Mouse (Mus musculus) frontal cortex, postnatal 25 days (tissue): Measurements from ENCODE around the gene Kcne2.

Experiments
- DNase-seq, 2 experiments: peaks; one replicate each; pipeline ENCODE4 v3.0.0; 2022; ENCODE audit warnings: low spot score in 2 of 2

Gene Kcne2

DNA sequence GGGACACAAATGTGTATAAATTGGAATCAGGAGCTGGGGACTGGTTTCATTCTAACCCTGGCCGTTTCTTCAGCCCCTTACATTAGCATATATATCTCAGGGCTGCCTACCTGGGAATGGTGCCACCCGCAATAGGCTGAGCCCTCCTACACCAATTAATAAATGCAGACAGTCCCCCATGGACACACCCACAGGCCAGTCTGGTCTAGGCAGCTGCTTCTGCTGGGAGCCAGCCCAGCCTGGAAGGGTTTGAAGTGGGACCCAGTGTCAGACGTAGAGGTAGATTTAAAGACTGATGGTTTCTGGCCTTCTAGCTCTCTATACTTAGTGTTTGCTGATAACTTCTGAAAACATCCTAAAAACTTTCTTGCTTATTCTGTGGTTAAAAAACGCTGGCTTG is 16.9 kb downstream of the Kcne2 start:
- no peak for DNase-seq

DNA sequence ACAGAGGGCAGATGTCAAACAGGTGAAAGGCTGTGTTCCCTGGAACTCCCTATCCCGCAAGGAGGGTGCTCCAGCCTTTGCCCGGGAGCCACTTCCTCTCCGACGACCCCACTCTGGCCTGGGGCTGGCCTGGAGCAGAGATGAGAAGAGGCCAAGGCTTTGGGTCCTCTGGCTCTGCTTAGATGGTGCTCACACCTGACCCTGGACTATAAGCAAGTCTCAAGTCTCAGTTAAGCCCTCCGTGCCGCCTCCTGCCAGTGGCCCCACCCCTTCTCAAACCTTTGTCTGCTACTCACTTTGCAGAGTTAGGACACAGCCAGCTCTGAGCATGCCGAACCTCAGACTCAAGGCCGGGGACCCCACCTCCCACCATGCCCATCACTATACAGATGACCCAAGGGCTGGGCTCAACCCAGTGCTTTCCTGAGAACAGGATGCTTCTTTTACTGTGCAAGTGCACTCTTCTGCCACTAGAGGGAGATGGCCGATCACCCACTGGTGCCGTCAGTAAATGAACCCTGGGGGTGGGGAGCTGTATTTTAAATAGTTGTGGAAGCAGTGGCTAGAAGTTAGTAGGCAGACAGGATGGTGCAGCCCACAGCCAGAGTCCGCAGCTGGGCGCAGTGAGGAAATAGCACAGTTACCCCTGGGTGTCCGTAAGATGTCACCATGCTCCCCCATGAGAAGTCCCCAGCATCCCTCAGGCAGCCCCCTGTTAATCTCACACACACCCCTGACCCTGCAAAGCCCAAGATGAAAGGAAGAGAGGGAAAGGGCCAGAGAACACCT is 22.0 kb downstream of the Kcne2 start:
- no peak for DNase-seq

- DNase-seq = no peak
Observed at GRCm38 (mm10) chr16:92316049-92316738, 24.0 kb downstream of the Kcne2 start.

- DNase-seq = no peak
Observed at GRCm38 (mm10) chr16:92319353-92320109, 27.3 kb downstream of the Kcne2 start.

GRCm38 (mm10) chr16:92320361-92320760 is 28.2 kb downstream of the Kcne2 start:
- DNase-seq = no peak

DNA sequence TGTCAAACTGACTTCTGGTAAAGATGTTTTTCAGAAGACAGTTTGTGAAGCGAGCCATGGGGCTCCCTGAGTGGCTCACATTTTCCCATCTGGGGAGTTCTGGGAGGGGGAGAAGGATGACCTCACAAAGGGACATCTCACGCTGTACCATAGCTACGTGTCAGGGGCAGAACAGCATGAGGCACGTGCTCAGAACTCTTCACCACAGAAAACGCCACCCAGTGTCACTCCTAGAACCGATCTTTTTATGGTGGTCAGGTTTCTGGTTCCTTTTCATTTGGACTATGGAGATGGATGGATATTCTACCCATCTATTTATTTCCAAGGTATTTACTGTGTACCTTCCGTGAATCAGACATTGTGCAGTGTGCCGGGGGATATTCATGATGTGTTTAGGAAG is 29.2 kb downstream of the Kcne2 start, which contains the start of gene Fam243:
Gene Fam243 (minus strand): TSS at position 101 of the 400 bp plus-strand sequence.
- no peak for DNase-seq

GRCm38 (mm10) chr16:92324309-92325061 is 32.3 kb downstream of the Kcne2 start:
- DNase-seq = no peak

- DNase-seq = no peak
Observed at GRCm38 (mm10) chr16:92325062-92325406, 32.8 kb downstream of the Kcne2 start.

DNA sequence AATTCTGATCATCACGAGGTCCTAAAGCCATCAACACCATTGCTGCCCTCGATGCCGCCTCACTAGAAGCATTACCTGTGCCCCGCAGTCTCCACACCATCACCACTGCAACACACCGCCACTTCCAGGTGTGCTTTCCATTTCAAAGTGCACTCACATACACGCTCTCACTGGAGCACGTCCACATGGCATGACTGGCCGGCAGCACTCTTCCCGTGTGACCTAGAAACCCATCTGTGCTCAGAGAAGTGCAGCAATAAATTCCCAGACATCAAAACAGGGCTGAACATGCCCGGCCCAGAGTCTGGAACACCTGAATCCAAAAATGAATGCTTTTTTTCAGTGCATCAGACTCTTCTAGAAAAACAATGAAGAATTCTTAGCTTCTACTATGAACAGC is 35.7 kb downstream of the Kcne2 start:
- DNase-seq = no peak

- DNase-seq = no peak
Observed at GRCm38 (mm10) chr16:92330966-92331365, 38.8 kb downstream of the Kcne2 start.

DNA sequence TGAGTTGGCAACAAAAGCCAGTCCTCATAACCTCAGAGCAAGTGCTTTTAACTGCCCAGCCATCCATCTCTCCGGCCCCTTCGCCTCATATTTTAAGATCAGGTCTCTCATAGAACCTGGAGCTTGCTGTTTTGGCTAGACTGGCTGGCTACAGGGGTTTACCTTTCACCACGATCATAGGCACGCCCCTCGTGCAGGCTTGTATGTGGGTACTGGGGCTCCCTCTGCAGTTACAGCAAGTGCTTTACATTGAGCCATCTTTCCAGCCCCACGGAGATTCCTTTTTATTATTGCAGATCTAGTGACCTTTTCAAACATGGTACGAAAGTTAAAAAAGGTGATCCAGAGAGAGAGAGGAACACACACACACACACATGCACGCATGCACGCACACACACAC is 42.4 kb downstream of the Kcne2 start:
- no peak for DNase-seq

GRCm38 (mm10) chr16:92336280-92336679 is 44.1 kb downstream of the Kcne2 start:
- DNase-seq = peak; percentile 51 to 69

- DNase-seq = peak; percentile 42 to 63
Observed at GRCm38 (mm10) chr16:92340612-92341511, 48.7 kb downstream of the Kcne2 start.

- DNase-seq = no peak
Observed at GRCm38 (mm10) chr16:92345177-92345576, 53.0 kb downstream of the Kcne2 start.

- DNase-seq = no peak
Observed at GRCm38 (mm10) chr16:92346297-92346916, 54.2 kb downstream of the Kcne2 start.
